Mouse (Mus musculus) urinary bladder, postnatal 4 days (tissue): ENCODE data around the gene Olfr1234.

Experiments
- DNase-seq, 2 experiments: peaks; one replicate each; pipeline ENCODE4 v3.0.0; 2021 to 2022; ENCODE audit warnings: low spot score in 2 of 2

Olfr1234 gene

DNA sequence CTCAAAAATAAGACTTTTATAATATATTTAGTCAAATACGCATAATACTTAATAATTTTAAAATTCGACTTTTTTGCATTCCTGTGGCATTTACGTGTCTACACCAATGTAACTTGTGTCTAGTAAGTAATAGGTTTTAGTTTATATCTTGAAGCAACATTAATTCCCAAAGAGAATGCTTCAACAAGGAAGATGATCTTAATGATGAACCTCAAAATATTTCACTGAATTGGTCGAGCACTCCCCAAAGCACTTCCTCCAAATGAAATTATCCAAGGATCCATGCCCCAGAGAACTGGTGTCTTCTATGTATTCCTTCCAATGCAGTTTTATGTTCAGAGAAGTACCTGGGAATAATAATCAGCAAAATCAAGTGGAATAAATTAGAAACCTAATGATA lies at the start of gene Olfr1234:
TSS of gene Olfr1234 (minus strand) at position 101 of the 400 bp plus-strand sequence.
- no peak for DNase-seq

DNA sequence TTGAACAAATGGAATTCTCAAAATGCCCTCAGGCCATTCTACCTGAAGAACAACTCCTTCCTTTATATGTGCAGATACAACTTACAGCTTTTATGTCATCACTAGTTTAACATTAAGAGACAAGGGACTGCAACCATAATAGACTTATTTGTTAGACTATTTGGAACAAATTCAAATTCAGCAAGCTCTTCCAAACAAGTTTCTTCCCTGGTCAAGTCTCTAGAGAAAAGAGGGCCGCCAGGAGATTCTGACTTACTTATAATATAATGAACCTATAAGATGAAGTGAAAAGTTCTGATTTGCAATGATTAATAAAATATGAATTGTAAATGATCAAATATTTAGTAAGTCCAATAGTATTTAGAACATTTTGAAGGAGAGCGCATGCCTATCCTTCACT lies 44.9 kb upstream of the Olfr1234 start, which contains the start of gene Olfr1238:
TSS of gene Olfr1238 (minus strand) at position 101 of the 400 bp plus-strand sequence.
- DNase-seq: no peak

DNA sequence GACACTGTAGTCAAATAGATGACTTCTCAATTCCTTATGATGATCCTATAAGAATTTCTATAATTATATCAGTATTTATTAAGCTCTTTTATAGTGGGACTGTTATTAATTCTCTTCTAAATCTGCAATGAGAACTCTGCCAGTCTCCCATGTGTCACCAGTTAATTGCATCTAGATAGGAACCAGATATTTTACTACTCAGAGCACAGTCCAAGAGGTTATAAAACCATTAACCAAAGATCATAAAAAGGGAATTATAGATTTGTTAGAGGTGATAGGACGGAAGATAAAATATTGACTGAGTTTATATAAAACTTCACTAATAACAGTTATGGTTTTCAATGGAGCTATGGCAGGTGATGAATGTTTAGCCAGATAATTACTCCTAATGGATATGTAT lies 36.2 kb upstream of the Olfr1234 start:
- DNase-seq: no peak

DNA sequence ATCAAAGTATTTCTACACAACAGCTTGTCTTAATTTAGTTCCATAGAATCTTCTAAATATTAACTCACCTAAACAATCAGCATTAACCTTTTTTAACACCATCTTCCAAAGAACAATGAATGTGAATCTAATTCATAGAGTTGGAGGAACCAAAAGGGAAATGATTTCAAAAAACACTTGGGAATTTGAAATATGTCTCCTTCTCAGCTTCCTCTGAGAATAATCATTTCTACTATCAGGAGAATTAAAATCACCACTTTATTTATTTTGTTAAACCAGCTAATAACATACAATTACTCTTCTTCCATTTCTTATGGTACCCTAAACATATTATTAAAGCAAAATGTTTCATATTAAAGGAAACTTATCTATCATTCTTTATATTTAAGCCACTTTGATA lies 22.4 kb downstream of the Olfr1234 start, which contains the start of gene Olfr1233:
TSS of gene Olfr1233 (minus strand) at position 101 of the 400 bp plus-strand sequence.
- no peak for DNase-seq

DNA sequence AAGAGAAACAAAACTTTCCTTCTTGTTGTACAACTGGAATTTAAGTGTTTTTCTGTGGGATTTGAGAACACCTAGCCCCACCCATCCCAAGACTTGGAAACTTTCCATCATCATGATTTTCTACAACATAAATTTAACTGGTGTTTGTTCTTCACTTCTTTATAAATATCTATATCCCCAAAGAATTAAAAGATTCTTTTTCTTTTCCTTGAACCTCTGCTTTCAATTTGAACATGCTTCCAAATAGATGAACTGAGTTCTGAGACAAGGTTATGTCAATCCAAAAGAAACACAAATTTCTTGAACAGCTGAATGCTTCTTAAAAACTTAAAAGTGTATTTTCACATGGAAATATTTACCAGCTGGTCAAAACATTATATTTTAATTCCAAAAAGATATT lies 35.1 kb downstream of the Olfr1234 start, which contains the start of gene Olfr1232:
TSS of gene Olfr1232 (minus strand) at position 101 of the 400 bp plus-strand sequence.
- no peak for DNase-seq
